Mouse (Mus musculus) regulatory T cell (primary cell): Measurements from ENCODE around the gene Cacnb1.

Experiments
- in situ Hi-C: fragments of 300-600 bp; cut with MboI, MseI; formaldehyde crosslinking; loops from one replicate; pipeline ENCODE4 v1.15.1; 2025; ENCODE audit warnings: high pct_unique_total_duplicates

Gene Cacnb1

GRCm38 (mm10) chr11:98042741-98043140 lies 19.9 kb upstream of the Cacnb1 start:
- in situ Hi-C loops = no loop called here

DNA sequence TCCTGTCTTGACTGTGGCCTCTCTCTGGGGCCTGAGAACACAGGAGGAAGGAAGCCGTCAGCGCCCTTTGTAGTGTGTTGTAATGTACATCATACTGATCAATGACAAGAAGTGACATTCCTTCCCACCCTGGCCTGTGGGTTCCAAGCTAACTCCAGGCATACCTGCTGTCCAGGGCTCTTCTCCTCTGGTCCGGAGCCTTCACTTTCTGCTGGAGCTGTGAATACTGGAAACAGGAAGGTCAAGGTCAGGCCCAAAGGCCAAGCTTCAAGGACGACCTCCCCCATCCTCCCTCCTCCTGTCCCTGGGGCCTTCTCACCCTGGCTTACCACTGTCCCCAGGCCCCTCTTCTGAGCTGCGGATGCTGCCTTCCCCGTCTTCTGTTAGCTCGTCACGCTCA lies 18.1 kb upstream of the Cacnb1 start:
- in situ Hi-C loops = no loop called here

GRCm38 (mm10) chr11:98037871-98038270 lies 15.0 kb upstream of the Cacnb1 start:
- in situ Hi-C loops = loop anchor here (5.0 kb wide), 1 partner anchor 34 kb away; no protein-coding TSS in a partner anchor

DNA sequence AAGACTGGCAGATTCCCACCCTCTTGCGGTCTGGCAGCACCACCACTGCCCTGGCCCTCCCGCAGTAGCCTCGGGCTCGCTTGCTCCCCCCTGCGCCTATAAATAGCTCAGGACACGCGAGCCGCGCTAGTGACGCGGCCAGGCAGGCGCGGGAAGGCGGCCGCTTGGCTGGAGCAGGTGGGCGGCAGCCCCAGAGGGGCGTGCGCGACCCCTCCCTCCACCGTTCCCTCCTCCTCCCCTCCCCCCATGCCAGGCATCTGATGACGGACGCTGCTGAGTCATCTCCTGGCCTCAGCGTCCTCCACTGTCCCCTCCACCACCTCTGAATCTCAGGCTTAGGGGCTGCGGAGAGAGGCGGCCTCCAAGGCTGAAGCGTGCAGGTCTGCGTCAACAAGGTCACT lies 13.1 kb upstream of the Cacnb1 start:
- in situ Hi-C loops = loop anchor here (5.0 kb wide), 1 partner anchor 36 kb away; no protein-coding TSS in a partner anchor

- in situ Hi-C loops = loop anchor here (5.0 kb wide), 1 partner anchor 37 kb away; no protein-coding TSS in a partner anchor
Observed at GRCm38 (mm10) chr11:98034840-98035239, 12.0 kb upstream of the Cacnb1 start.

- in situ Hi-C loops = no loop called here
Observed at GRCm38 (mm10) chr11:98034061-98034460, 11.2 kb upstream of the Cacnb1 start.

- in situ Hi-C loops = no loop called here
Observed at GRCm38 (mm10) chr11:98031443-98031770, 8.6 kb upstream of the Cacnb1 start.

GRCm38 (mm10) chr11:98030701-98031442 lies 8.0 kb upstream of the Cacnb1 start:
- in situ Hi-C loops = no loop called here

- in situ Hi-C loops = loop anchor here (5.0 to 10.0 kb wide), 2 partner anchors 35 to 1117 kb away; no protein-coding TSS in a partner anchor
Observed at GRCm38 (mm10) chr11:98027785-98028184, 5.0 kb upstream of the Cacnb1 start.

DNA sequence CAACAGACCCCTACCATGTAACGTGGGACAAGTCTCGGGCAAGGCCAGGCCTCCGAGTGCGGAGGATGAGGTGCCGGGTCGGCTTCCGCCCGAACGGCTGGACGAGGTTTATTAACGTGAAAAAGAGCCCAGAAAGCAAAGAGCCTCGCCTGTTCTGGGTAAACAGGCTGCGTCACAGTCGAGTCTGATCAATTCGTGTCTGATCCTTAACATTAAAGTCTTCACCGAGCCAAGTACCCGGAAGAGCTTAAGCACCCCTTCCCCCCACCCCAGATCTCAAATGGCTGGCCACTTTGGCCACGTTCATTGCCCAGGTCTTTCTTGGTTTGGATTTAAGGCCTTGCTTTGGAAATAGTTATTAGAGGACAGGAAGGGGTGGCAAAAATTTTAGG lies 4.5 kb upstream of the Cacnb1 start:
- in situ Hi-C loops = loop anchor here (5.0 to 10.0 kb wide), 2 partner anchors 35 to 1118 kb away; no protein-coding TSS in a partner anchor

DNA sequence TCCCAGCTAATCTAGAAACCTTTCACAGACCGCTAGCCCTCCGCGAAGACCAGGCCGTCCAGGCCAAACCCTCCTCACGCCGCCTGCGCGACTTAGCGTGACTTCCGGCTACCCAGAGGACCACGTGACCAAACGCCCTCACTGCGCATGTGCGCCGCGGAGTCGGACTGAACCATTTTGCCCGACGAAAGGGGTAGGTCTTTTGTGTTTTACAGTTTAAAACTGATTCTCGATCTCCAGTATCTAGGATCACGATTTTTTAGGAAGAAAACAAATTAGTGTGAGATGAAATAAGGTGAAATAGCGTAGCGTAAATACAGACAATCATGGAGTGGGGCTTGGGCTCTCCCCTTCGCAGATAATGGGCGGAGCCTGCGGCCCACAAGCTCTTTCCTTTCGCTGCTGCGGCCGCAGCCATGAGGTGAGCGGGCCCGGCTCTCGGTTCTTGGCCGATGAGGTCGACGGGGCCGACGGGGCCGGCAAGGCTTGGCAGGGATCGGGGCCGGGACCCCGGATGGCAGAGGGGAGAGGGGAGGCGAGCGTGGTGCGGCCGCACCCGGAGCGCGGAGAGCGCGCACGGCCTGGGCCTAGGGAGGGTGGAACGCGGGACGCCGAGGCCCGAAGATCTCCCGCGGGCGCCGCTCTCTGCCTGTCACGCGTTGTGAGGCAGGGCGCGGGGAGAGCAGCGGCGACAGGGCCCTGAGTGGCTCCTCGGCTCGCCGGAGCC lies 3.9 kb upstream of the Cacnb1 start, which contains the start of gene Rpl19:
Gene Rpl19, plus strand, starts transcription at position 141 of the 727 bp plus-strand sequence.
- in situ Hi-C loops = loop anchor here (5.0 to 10.0 kb wide), 2 partner anchors 34 to 1118 kb away; no protein-coding TSS in a partner anchor

- in situ Hi-C loops = loop anchor here (5.0 to 10.0 kb wide), 2 partner anchors 34 to 1119 kb away; no protein-coding TSS in a partner anchor
Observed at GRCm38 (mm10) chr11:98026248-98026569, 3.4 kb upstream of the Cacnb1 start.

DNA sequence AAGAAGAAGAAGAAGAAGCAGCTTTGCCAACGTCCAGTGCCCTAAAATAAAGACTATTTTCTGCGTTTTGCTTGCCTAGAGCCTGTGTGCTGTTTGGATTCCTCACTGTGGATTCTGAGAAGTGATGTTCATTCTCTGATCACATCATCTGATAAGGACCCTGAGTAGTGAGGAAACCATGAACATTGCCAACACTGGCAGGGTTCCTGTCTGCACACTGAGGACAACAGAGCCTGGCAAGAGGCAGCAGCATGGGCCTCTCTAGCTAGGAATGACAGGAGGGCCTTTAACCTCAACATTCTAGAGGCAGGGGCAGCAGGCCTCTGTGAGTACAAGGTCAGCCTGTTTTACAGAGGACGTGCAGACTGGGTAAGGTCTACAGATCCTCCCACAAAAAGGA lies 1.7 kb upstream of the Cacnb1 start:
- in situ Hi-C loops = loop anchor here (10.0 kb wide), 1 partner anchor 1120 kb away; no protein-coding TSS in a partner anchor

DNA sequence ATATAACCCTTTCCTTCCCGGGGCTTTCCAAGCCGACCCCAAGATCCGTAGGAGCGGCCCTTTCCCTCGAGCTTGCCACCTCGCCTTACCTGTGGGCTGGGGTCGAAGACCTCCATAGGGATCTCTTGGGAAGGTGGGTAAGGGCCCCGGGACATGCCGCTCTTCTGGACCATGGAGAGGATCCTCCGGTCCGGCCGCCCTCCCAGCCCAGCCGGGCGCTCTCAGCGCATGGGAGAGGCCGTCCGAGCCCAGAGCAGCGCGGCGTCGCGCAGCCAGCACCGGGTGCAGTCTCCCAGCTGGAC lies 630 bp downstream of the Cacnb1 start:
- in situ Hi-C loops = loop anchor here (10.0 kb wide), 1 partner anchor 1123 kb away; no protein-coding TSS in a partner anchor

DNA sequence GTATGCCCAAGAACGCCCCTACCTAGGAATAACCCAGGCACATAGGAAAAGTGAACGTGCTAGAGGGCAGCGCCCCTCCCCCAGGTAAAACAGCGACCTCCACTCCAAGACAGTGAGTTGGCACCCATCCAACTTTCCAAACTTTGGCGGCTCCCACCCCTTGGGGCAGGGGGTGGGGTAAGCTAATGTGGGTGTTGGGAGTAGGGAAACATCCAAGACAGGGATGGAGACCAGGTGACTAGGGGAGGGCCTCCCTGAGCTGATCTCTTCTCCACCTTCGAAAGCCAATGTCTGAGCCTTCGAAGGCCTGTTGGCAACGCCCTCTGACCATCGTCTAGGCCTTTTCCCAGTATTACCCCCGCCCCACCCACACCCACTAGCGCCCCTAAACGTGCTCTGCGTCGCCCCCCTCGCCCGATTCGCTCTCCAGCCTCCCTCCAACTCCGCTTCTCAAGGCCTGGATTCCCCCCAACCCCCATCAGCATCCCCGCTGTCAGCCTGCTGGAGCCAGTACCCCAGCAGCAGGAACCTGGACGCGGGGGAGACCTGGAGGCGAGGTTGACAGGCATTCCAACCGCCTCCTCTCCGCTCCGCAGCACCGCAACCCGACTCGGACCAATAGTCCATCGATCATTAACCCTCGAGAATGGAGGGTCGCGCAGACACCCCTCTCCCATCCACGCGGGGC lies 1.1 kb downstream of the Cacnb1 start:
- in situ Hi-C loops = loop anchor here (10.0 kb wide), 1 partner anchor 1123 kb away; no protein-coding TSS in a partner anchor

- in situ Hi-C loops = loop anchor here (10.0 kb wide), 1 partner anchor 1124 kb away; no protein-coding TSS in a partner anchor
Observed at GRCm38 (mm10) chr11:98021118-98021517, 1.7 kb downstream of the Cacnb1 start.

GRCm38 (mm10) chr11:98020710-98021109 lies 2.1 kb downstream of the Cacnb1 start:
- in situ Hi-C loops = loop anchor here (10.0 kb wide), 1 partner anchor 1124 kb away; no protein-coding TSS in a partner anchor

DNA sequence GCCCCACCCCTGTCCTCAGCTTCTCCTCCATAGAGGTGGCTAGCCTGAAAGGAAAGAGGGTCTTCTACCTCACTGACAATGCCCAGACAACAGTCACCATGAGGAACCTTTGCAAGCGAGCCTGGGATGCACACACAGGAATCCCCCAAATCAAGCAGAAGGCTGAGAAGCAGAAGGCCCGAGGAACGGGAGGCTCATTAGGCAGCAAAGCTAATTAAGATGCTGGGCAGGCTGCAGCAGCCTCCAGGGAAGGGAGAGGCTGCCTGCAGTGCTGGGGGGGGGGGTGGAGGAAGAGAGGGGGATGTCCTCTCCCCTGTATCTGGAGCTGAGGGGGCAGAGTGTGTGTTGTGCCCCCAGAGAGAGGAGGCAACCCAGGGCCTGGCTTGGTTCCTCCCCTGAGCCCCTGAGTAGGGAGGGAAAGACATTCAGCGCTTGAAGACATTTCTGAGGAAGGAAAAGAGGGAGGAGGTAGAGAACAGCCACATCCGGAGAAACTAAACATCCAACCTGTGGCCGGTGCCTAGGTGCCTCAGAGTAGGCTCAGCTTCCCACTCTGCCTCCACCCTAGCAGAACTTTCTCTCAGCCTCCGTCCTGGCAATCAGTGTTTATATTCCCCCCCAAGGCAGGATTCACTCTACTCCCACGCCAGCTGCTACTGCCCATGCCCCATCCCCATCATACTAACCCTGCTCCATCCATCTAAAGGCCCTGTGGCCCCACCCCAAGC lies 2.8 kb downstream of the Cacnb1 start:
- in situ Hi-C loops = loop anchor here (10.0 kb wide), 1 partner anchor 1125 kb away; no protein-coding TSS in a partner anchor

DNA sequence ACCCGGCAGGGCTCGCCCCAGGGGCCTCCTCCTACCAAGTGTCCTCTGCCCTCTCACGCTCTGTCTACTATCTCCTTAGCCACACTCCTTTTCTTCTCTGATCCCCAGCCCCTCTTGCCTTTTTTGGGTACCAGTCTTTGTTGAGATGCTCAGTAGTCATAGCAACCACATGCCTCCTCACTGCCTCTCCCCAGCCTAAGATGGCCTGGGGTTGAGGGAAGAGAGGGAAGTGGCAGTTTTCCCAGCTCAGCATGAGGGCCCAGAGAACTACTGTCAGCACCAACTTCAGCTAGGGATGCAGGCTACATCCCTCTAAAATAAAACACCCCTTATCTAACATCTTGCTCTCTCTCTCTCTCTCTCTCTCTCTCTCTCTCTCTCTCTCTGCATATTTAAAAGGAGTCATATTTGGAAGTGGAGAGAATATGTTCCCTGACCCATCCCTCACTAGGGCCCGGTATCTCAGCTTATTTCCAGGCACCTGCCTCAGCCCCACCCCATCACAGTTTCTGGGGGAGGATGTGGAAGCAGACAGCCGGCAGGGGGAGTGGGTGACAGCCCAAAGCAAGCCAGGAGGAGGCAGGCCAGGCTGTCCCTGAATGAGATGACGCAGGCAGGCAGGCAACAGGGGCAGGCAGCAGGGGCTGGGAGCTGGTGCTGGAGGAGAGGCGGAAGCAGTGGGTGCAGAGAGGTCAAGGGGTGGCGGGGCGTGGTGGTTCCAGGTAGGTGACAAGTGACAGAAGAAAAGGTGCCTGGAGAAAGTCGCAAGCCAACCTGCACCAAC lies 3.8 kb downstream of the Cacnb1 start:
- in situ Hi-C loops = no loop called here

- in situ Hi-C loops = no loop called here
Observed at GRCm38 (mm10) chr11:98018222-98018621, 4.6 kb downstream of the Cacnb1 start.
